Mouse (Mus musculus) CH12.LX (cell line): Measurements from ENCODE around the gene Gpr141. TPM values are rescaled to one million over a fixed set of nuclear protein-coding genes. Genes with fewer than 3 reads are reported as not detected.

ENCODE experiments used
- DNase-seq: peaks from one replicate; pipeline ENCODE4 v3.0.0-alpha.2; 2013; ENCODE audit errors: extremely low read depth
- H3K27ac ChIP-seq: 2 replicates; pipeline ENCODE4 v1.5.1; 2012; ENCODE audit warnings: low read depth, mild to moderate bottlenecking, control low read depth, moderate library complexity; ENCODE audit not compliant: insufficient read depth
- H3K27me3 ChIP-seq: replicated peaks from 2 replicates; pipeline ENCODE3; 2012; ENCODE audit warnings: inconsistent platforms
- H3K36me3 ChIP-seq, 2 experiments: replicated peaks in 1 of 2; 2 replicates each; pipeline versions ENCODE3 to v1.6.1; 2012; ENCODE audit warnings: inconsistent platforms in 1 of 2, low read length in 1 of 2, mild to moderate bottlenecking in 1 of 2, mixed read lengths in 1 of 2, moderate library complexity in 1 of 2; ENCODE audit not compliant: control insufficient read depth in 1 of 2, insufficient read depth in 1 of 2
- H3K4me1 ChIP-seq, 2 experiments: 2 replicates each; pipeline ENCODE4 v1.6.1; 2012; ENCODE audit warnings: inconsistent platforms in 1 of 2, moderate library complexity in 1 of 2; ENCODE audit not compliant: insufficient read depth in 2 of 2, control insufficient read depth in 1 of 2
- H3K4me2 ChIP-seq: 2 replicates; pipeline ENCODE4 v1.6.1; 2012; ENCODE audit warnings: low read depth, mild to moderate bottlenecking, control low read depth; ENCODE audit not compliant: poor library complexity, insufficient read depth, severe bottlenecking
- H3K4me3 ChIP-seq, 3 experiments: fragments of 150-350 bp in 1 of 3; sonication (generic) in 1 of 3; replicated peaks in 1 of 3; 2 replicates each; pipeline versions ENCODE3 to v1.5.1; 2011 to 2012; ENCODE audit warnings: low read depth in 2 of 3, low read length in 2 of 3, mild to moderate bottlenecking in 2 of 3, moderate library complexity in 2 of 3, control low read depth in 1 of 3, improper control_type of control experiment in 1 of 3, inconsistent platforms in 1 of 3, mixed read lengths in 1 of 3; ENCODE audit not compliant: poor library complexity in 1 of 3
- H3K79me2 ChIP-seq: replicated peaks from 2 replicates; pipeline ENCODE4 v1.6.1; 2012; ENCODE audit warnings: mild to moderate bottlenecking, moderate library complexity; ENCODE audit not compliant: control insufficient read depth, poor library complexity, insufficient read depth, severe bottlenecking; ENCODE audit errors: extremely low read depth
- H3K9ac ChIP-seq: 2 replicates; pipeline ENCODE4 v1.6.1; 2012; ENCODE audit warnings: low read depth, mild to moderate bottlenecking, control low read depth, moderate library complexity; ENCODE audit not compliant: insufficient read depth
- H3K9me3 ChIP-seq: replicated peaks from 2 replicates; pipeline ENCODE3; 2012; ENCODE audit warnings: low read length, inconsistent platforms, mixed read lengths
- BHLHE40 ChIP-seq: IDR thresholded peaks from 2 replicates; pipeline ENCODE4 v1.6.1; 2011; ENCODE audit warnings: mild to moderate bottlenecking, low read depth, low read length, improper control_type of control experiment
- CTCF ChIP-seq, 2 experiments: IDR thresholded peaks in 1 of 2; conservative IDR thresholded peaks in 1 of 2; 2 replicates each; pipeline ENCODE4 v1.5.1; 2011 to 2012; ENCODE audit warnings: low read depth in 2 of 2, low read length in 2 of 2, improper control_type of control experiment in 1 of 2, inconsistent platforms in 1 of 2, mild to moderate bottlenecking in 1 of 2, moderate library complexity in 1 of 2
- IRF4 ChIP-seq: IDR thresholded peaks from 2 replicates; pipeline ENCODE4 v1.6.1; 2014; ENCODE audit warnings: low read depth, mild to moderate bottlenecking, inconsistent platforms, low read length, improper control_type of control experiment
- KAT2A ChIP-seq: IDR thresholded peaks from 2 replicates; pipeline ENCODE4 v1.6.1; 2012; ENCODE audit warnings: low read length, improper control_type of control experiment, inconsistent platforms; ENCODE audit not compliant: insufficient replicate concordance
- MAX ChIP-seq: IDR thresholded peaks from 2 replicates; pipeline ENCODE4 v1.6.1; 2011; ENCODE audit warnings: low read length, improper control_type of control experiment
- MAZ ChIP-seq: IDR thresholded peaks from 2 replicates; pipeline ENCODE4 v1.6.1; 2012; ENCODE audit warnings: low read depth, mild to moderate bottlenecking, inconsistent platforms, low read length, improper control_type of control experiment, moderate library complexity
- MEF2A ChIP-seq: IDR thresholded peaks from 2 replicates; pipeline ENCODE4 v1.6.1; 2014; ENCODE audit warnings: low read depth, mild to moderate bottlenecking, inconsistent platforms, low read length, improper control_type of control experiment, borderline replicate concordance
- NRF1 ChIP-seq: IDR thresholded peaks from 2 replicates; pipeline ENCODE4 v1.6.1; 2014; ENCODE audit warnings: low read depth, mild to moderate bottlenecking, inconsistent platforms, low read length, improper control_type of control experiment, moderate library complexity
- PAX5 ChIP-seq: IDR thresholded peaks from 2 replicates; pipeline ENCODE4 v1.6.1; 2012; ENCODE audit warnings: low read length, inconsistent platforms, mixed read lengths
- RAD21 ChIP-seq: IDR thresholded peaks from 2 replicates; pipeline ENCODE4 v1.6.1; 2011; ENCODE audit warnings: low read depth, mild to moderate bottlenecking, low read length, improper control_type of control experiment, moderate library complexity
- RCOR1 ChIP-seq: conservative IDR thresholded peaks from 2 replicates; pipeline ENCODE4 v1.6.1; 2012; ENCODE audit warnings: low read depth, mild to moderate bottlenecking, inconsistent platforms, low read length, improper control_type of control experiment
- SIN3A ChIP-seq: IDR thresholded peaks from 2 replicates; pipeline ENCODE4 v1.6.1; 2012; ENCODE audit warnings: low read length, improper control_type of control experiment, inconsistent platforms
- SMC3 ChIP-seq: IDR thresholded peaks from 2 replicates; pipeline ENCODE4 v1.6.1; 2011; ENCODE audit warnings: low read depth, low read length, improper control_type of control experiment
- TCF12 ChIP-seq: IDR thresholded peaks from 2 replicates; pipeline ENCODE4 v1.6.1; 2014; ENCODE audit warnings: low read depth, mild to moderate bottlenecking, inconsistent platforms, low read length, improper control_type of control experiment
- UBTF ChIP-seq: IDR thresholded peaks from 2 replicates; pipeline ENCODE4 v1.6.1; 2012; ENCODE audit warnings: low read depth, mild to moderate bottlenecking, inconsistent platforms, low read length, improper control_type of control experiment, moderate library complexity
- ZC3H11A ChIP-seq: IDR thresholded peaks from 2 replicates; pipeline ENCODE4 v1.6.1; 2012; ENCODE audit warnings: low read depth, mild to moderate bottlenecking, inconsistent platforms, low read length, improper control_type of control experiment
- ZKSCAN1 ChIP-seq: IDR thresholded peaks from 2 replicates; pipeline ENCODE4 v1.6.1; 2012; ENCODE audit warnings: low read depth, inconsistent platforms, low read length, improper control_type of control experiment, borderline replicate concordance
- ZMIZ1 ChIP-seq: IDR thresholded peaks from 2 replicates; pipeline ENCODE4 v1.6.1; 2012; ENCODE audit warnings: low read depth, mild to moderate bottlenecking, inconsistent platforms, low read length, improper control_type of control experiment
- dilution Hi-C: fragments of 300-500 bp; cut with MboI; formaldehyde crosslinking; loops from 2 replicates; pipeline ENCODE4 v1.14.3; 2020; ENCODE audit warnings: low sequenced_read_pairs; ENCODE audit not compliant: extremely low pct_unique_long_range_greater_than_20kb, extremely low pct_ligation_motif_present
- in situ Hi-C: fragments of 300-500 bp; cut with MboI; formaldehyde crosslinking; loops from 3 replicates; pipeline ENCODE4 v1.14.3; 2019; ENCODE audit warnings: low sequenced_read_pairs, low pct_ligation_motif_present, low pct_unique_long_range_greater_than_20kb, mixed read lengths
- polyA plus RNA-seq: library from polyadenylated mRNA; unstranded; fragments of >175 nt; gene quantifications from 2 replicates; pipeline ENCODE4 v1.2.1, GENCODE M21; 2012; ENCODE audit warnings: low read depth; ENCODE audit not compliant: insufficient read length
- total RNA-seq, 2 experiments: library from RNA; depleted of rRNA; stranded (reverse); fragments of 300-350 nt in 1 of 2; fragments of >200 nt in 1 of 2; gene quantifications; 2 replicates each; pipeline ENCODE4 v1.2.3; 2012 to 2014

Gpr141 gene
- total and polyA plus RNA-seq, 3 experiments: 0.17 to 1.6 (median 0.60) TPM

- Histone ChIP-seq H3K4me1 (peaks cover 2 to 19% of the 10 kb centered on the region in 2 experiments), H3K4me3 (no peak overlapping the region), H3K79me2 (no peaks in the 10 kb centered on the region), H3K36me3 (no peaks in the 10 kb centered on the region), H3K4me2 (no peak overlapping the region), H3K27me3 (no peaks in the 10 kb centered on the region), H3K27ac (no peak overlapping the region), H3K9ac (no peak overlapping the region), H3K9me3 (peaks cover 4% of the 10 kb centered on the region)
- no peak for TF ChIP-seq MAZ
- 0 out of 2 replicates have a peak, but pooled peaks have one; percentile 38 for TF ChIP-seq IRF4
- TF ChIP-seq BHLHE40: peak; percentile 91
- dilution Hi-C loops: no loop called here
- peak; percentile 22 for DNase-seq
- in situ Hi-C loops: no loop called here
Measured at GRCm38 (mm10) chr13:19828095-19828494, 4.0 kb upstream of the Gpr141 start.

GRCm38 (mm10) chr13:19821639-19822038, 2.4 kb downstream of the Gpr141 start:
- in situ Hi-C loops (no loop called here), dilution Hi-C loops (no loop called here)
- no peak for TF ChIP-seq UBTF
- no peak for TF ChIP-seq CTCF (conservative IDR thresholded peaks at IDR 0.05 in 1 of 2, IDR thresholded peaks at IDR 0.05 in 1 of 2; ENCODE audit: low read depth in 2 of 2, low read length in 2 of 2)
- TF ChIP-seq NRF1: no peak
- no peak for TF ChIP-seq MEF2A
- TF ChIP-seq ZMIZ1: no peak
- TF ChIP-seq SIN3A: no peak
- TF ChIP-seq SMC3: no peak
- TF ChIP-seq RCOR1: no peak
- TF ChIP-seq MAX: no peak
- no peak for TF ChIP-seq TCF12
- no peak for TF ChIP-seq KAT2A
- no peak for TF ChIP-seq ZKSCAN1
- TF ChIP-seq ZC3H11A: no peak
- no peak for TF ChIP-seq RAD21
- no peak for TF ChIP-seq PAX5
- TF ChIP-seq MAZ: no peak
- Histone ChIP-seq H3K27me3 (no peaks in the 10 kb centered on the region), H3K36me3 (no peaks in the 10 kb centered on the region), H3K9ac (no peak overlapping the region), H3K4me3 (no peak overlapping the region), H3K4me1 (peaks cover 0 to 4% of the 10 kb centered on the region in 2 experiments; a peak in 1 of 4 replicates), H3K27ac (no peak overlapping the region), H3K79me2 (no peaks in the 10 kb centered on the region), H3K9me3 (no peaks in the 10 kb centered on the region), H3K4me2 (no peak overlapping the region)
- no peak for DNase-seq
